Mouse (Mus musculus): ENCODE measurements around the gene Olfr424. TPM values are rescaled to one million over a fixed set of nuclear protein-coding genes. Genes with fewer than 3 reads are reported as not detected.

Gene Olfr424
- polyA plus RNA-seq (2015; fragmentation: Illumina TruSeq; extraction: RNeasy Lipid Tissue Mini Kit (QIAGEN cat#74804); ENCODE audit: insufficient read depth, low replicate concordance) = not detected

DNA sequence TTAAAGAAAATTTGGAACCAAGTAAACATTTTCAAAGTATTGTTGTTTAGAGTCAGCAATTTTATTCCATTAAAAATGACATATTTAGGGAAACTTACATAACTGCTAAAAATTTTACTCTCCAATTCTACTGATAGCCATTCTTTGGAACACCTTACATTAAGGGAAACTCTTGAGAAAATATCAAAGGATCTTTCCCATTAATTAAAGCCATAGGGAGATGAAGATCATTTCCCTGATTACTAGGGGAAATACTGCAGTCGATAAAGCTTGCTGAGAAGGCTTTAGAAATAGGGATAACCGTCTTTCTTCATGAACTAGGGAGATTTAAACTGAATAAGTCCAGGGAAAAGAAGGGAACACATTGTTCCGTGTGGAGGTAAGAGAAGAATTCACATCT lies at the start of gene Olfr424:
TSS of gene Olfr424 (plus strand) at position 301 of the 400 bp plus-strand sequence.

GRCm38 (mm10) chr1:174084031-174084430 lies 47.3 kb upstream of the Olfr424 start, which contains the start of gene Olfr429:
Gene Olfr429 (plus strand): TSS chr1:174084331.

DNA sequence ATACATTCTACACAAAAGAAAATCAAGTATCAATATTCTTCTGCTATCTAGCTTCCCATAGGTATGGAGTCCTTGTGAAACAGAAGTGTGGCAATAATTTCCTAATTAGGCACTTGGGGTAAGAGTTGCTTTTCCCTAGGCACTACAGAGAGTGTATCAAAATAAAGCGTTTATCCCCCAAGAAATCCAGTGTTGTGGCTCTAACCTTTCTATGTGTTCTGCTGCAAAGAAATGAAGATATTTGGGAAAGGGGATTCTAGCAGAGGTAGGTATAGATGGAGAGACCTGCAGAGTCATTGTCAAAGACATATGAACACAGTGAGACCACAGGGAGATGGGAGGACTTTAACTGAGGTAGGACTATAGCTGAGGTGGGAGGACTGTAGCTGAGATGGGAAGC lies 34.7 kb upstream of the Olfr424 start, which contains the start of gene Olfr427:
TSS of gene Olfr427 (plus strand) at position 301 of the 400 bp plus-strand sequence.

DNA sequence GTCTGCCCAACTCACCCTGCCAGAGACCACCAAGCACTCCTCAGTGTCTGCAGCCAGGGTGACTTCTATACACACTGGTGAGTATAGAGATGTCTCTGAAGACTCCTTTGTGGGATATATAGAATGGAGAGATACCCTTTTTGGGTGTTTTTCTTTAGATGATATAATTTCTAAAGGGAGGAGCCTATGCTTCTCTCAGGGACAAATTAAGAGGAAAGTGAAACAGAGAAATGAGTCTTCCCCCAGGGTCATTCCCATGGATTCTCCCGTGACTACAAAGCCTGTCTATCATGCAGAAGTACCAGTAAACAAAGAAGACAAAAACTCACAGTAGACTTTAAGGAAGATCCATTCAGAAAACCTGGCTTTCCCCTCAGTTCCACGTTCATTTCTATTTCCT lies 10.3 kb upstream of the Olfr424 start, which contains the start of gene Olfr231:
TSS of gene Olfr231 (minus strand) at position 101 of the 400 bp plus-strand sequence.

GRCm38 (mm10) chr1:174155333-174155732 lies 24.0 kb downstream of the Olfr424 start, which contains the start of gene Olfr420:
Gene Olfr420 (plus strand): TSS chr1:174155633.

DNA sequence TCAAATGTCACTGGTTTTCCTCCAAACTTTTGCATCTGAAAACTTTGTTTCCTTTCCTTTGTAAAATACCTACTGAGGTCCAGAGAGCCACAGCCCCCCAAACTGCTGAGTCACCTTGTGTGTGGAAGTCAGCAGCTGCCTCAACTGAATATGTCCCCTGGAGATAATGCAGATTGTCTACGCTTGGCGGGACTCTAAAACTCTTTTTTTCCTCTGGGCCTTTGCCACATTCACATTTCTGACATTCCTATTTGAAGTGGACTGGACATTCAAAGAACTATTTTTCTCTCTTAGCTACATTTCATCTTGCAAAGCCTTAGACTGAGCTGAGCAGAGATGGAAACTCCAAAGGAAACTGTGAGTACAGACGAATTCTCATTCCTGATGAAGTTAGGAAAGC lies 41.3 kb downstream of the Olfr424 start, which contains the start of gene Spta1:
TSS of gene Spta1 (plus strand) at position 172 of the 400 bp plus-strand sequence.

Other genes with a start within 250 kb of the Olfr424 start
- gene Ifi211, start 218.5 kb upstream of the Olfr424 start, polyA plus RNA-seq (2015; fragmentation: Illumina TruSeq; extraction: RNeasy Lipid Tissue Mini Kit (QIAGEN cat#74804); ENCODE audit: insufficient read depth, low replicate concordance) = 31.5 TPM
- gene Mndal, start 189.0 kb upstream of the Olfr424 start, polyA plus RNA-seq (2015; fragmentation: Illumina TruSeq; extraction: RNeasy Lipid Tissue Mini Kit (QIAGEN cat#74804); ENCODE audit: insufficient read depth, low replicate concordance) = 843 TPM
- 491 TPM for gene Ifi203, start 188.8 kb upstream of the Olfr424 start, polyA plus RNA-seq (2015; fragmentation: Illumina TruSeq; extraction: RNeasy Lipid Tissue Mini Kit (QIAGEN cat#74804); ENCODE audit: insufficient read depth, low replicate concordance)
- gene Ifi202b, start 148.8 kb upstream of the Olfr424 start, polyA plus RNA-seq (2015; fragmentation: Illumina TruSeq; extraction: RNeasy Lipid Tissue Mini Kit (QIAGEN cat#74804); ENCODE audit: insufficient read depth, low replicate concordance) = not detected
- gene Ifi205, start 99.7 kb upstream of the Olfr424 start, polyA plus RNA-seq (2015; fragmentation: Illumina TruSeq; extraction: RNeasy Lipid Tissue Mini Kit (QIAGEN cat#74804); ENCODE audit: insufficient read depth, low replicate concordance) = 77.1 TPM
- gene Olfr433, start 90.8 kb upstream of the Olfr424 start, polyA plus RNA-seq (2015; fragmentation: Illumina TruSeq; extraction: RNeasy Lipid Tissue Mini Kit (QIAGEN cat#74804); ENCODE audit: insufficient read depth, low replicate concordance) = 1.1 TPM
- gene Olfr432, start 82.3 kb upstream of the Olfr424 start, polyA plus RNA-seq (2015; fragmentation: Illumina TruSeq; extraction: RNeasy Lipid Tissue Mini Kit (QIAGEN cat#74804); ENCODE audit: insufficient read depth, low replicate concordance) = 0.10 TPM
- gene Olfr430, start 64.9 kb upstream of the Olfr424 start, polyA plus RNA-seq (2015; fragmentation: Illumina TruSeq; extraction: RNeasy Lipid Tissue Mini Kit (QIAGEN cat#74804); ENCODE audit: insufficient read depth, low replicate concordance) = not detected
- gene Olfr429, start 47.2 kb upstream of the Olfr424 start, polyA plus RNA-seq (2015; fragmentation: Illumina TruSeq; extraction: RNeasy Lipid Tissue Mini Kit (QIAGEN cat#74804); ENCODE audit: insufficient read depth, low replicate concordance) = not detected
- not detected for gene Olfr427, start 34.6 kb upstream of the Olfr424 start, polyA plus RNA-seq (2015; fragmentation: Illumina TruSeq; extraction: RNeasy Lipid Tissue Mini Kit (QIAGEN cat#74804); ENCODE audit: insufficient read depth, low replicate concordance)
- gene Olfr231, start 10.4 kb upstream of the Olfr424 start, polyA plus RNA-seq (2015; fragmentation: Illumina TruSeq; extraction: RNeasy Lipid Tissue Mini Kit (QIAGEN cat#74804); ENCODE audit: insufficient read depth, low replicate concordance) = not detected
- gene Olfr420, start 24.1 kb downstream of the Olfr424 start, polyA plus RNA-seq (2015; fragmentation: Illumina TruSeq; extraction: RNeasy Lipid Tissue Mini Kit (QIAGEN cat#74804); ENCODE audit: insufficient read depth, low replicate concordance) = not detected
- 12.5 TPM for gene Spta1, start 41.3 kb downstream of the Olfr424 start, polyA plus RNA-seq (2015; fragmentation: Illumina TruSeq; extraction: RNeasy Lipid Tissue Mini Kit (QIAGEN cat#74804); ENCODE audit: insufficient read depth, low replicate concordance)
- not detected for gene Olfr419, start 120.5 kb downstream of the Olfr424 start, polyA plus RNA-seq (2015; fragmentation: Illumina TruSeq; extraction: RNeasy Lipid Tissue Mini Kit (QIAGEN cat#74804); ENCODE audit: insufficient read depth, low replicate concordance)
- not detected for gene Mptx1, start 199.0 kb downstream of the Olfr424 start, polyA plus RNA-seq (2015; fragmentation: Illumina TruSeq; extraction: RNeasy Lipid Tissue Mini Kit (QIAGEN cat#74804); ENCODE audit: insufficient read depth, low replicate concordance)
- gene Olfr417, start 233.6 kb downstream of the Olfr424 start, polyA plus RNA-seq (2015; fragmentation: Illumina TruSeq; extraction: RNeasy Lipid Tissue Mini Kit (QIAGEN cat#74804); ENCODE audit: insufficient read depth, low replicate concordance) = not detected

Data from spleen, adult 10 weeks (tissue).